Mouse (Mus musculus) lung, postnatal 0 days (tissue): ENCODE results near the gene Clybl.
A peak's percentile ranks its signal among the peaks of the same experiment; 100 is the strongest.

Experiments used
- CTCF ChIP-seq: IDR thresholded peaks from 2 replicates; pipeline ENCODE4 v1.5.1; 2016; ENCODE audit warnings: antibody characterized with exemption, mild to moderate bottlenecking
- EP300 ChIP-seq: IDR thresholded peaks from 2 replicates; pipeline ENCODE4 v1.6.1; 2016; ENCODE audit warnings: antibody characterized with exemption, mild to moderate bottlenecking, control low read depth

- TF ChIP-seq CTCF = peak; percentile 36
- TF ChIP-seq EP300 = no peak
These were observed 67.6 kb downstream of the Clybl start for GRCm38 (mm10) chr14:122249123-122249522.
